Mouse (Mus musculus) left cerebral cortex, postnatal 14 days (tissue): ENCODE results near the gene Gm49378. TPM values are rescaled to one million over a fixed set of nuclear protein-coding genes. Genes with fewer than 3 reads are reported as not detected.

ENCODE experiments used
- total RNA-seq, 2 experiments: library from RNA; stranded (reverse); gene quantifications; 2 replicates each; pipeline ENCODE4 v1.2.3; 2021

Gm49378 gene
- total RNA-seq, 2 experiments from 2014 or later, result 4.8 to 8.1 TPM

Other genes with a start within 250 kb of the Gm49378 start
- 10 to 100 TPM; 11.7 to 16.0 TPM for gene Dhrs4, start 159.1 kb downstream of the Gm49378 start, total RNA-seq
- 10 to 100 TPM; 53.5 to 70.2 TPM for gene Carmil3, start 147.2 kb downstream of the Gm49378 start, total RNA-seq
- gene Cpne6, start 127.5 kb downstream of the Gm49378 start, total RNA-seq, result 100 to 1,000 TPM; 184 to 205 TPM
- gene Nrl, start 112.9 kb downstream of the Gm49378 start, total RNA-seq, result under 1 TPM; 0.33 to 0.61 TPM
- 10 to 100 TPM; 18.6 to 19.5 TPM for gene Pck2, start 97.6 kb downstream of the Gm49378 start, total RNA-seq
- 10 to 100 TPM; 75.3 to 78.4 TPM for gene Dcaf11, start 77.9 kb downstream of the Gm49378 start, total RNA-seq
- gene A730061H03Rik, start 77.5 kb downstream of the Gm49378 start, total RNA-seq, result not detected
- gene Fitm1, start 62.3 kb downstream of the Gm49378 start, total RNA-seq, result not detected
- 10 to 100 TPM; 44.9 to 56.5 TPM for gene Psme1, start 59.8 kb downstream of the Gm49378 start, total RNA-seq
- 10 to 100 TPM; 38.7 to 45.5 TPM for gene Emc9, start 52.6 kb downstream of the Gm49378 start, total RNA-seq
- gene Psme2, start 46.8 kb downstream of the Gm49378 start, total RNA-seq, result 10 to 100 TPM; 48.1 to 49.0 TPM
- gene Rnf31, start 46.2 kb downstream of the Gm49378 start, total RNA-seq, result 10 to 100 TPM; 26.0 to 29.5 TPM
- 1 to 10 TPM; 8.0 to 8.4 TPM for gene Irf9, start 34.3 kb downstream of the Gm49378 start, total RNA-seq
- 1 to 10 TPM; 2.1 to 3.4 TPM for gene Rec8, start 19.9 kb downstream of the Gm49378 start, total RNA-seq
- gene Ipo4, start 1.9 kb downstream of the Gm49378 start, total RNA-seq, result 100 to 1,000 TPM; 123 to 171 TPM
- 10 to 100 TPM; 42.1 to 42.2 TPM for gene Tm9sf1, start 5.9 kb upstream of the Gm49378 start, total RNA-seq
- gene Tssk4, start 12.3 kb upstream of the Gm49378 start, total RNA-seq, result under 1 TPM; 0.74 to 0.92 TPM
- gene Mdp1, start 22.6 kb upstream of the Gm49378 start, total RNA-seq, result 10 to 100 TPM; 37.8 to 42.6 TPM
- 10 to 100 TPM; 22.7 to 24.6 TPM for gene Gmpr2, start 34.0 kb upstream of the Gm49378 start, total RNA-seq
- gene Nedd8, start 34.2 kb upstream of the Gm49378 start, total RNA-seq, result 100 to 1,000 TPM; 305 to 339 TPM
- gene Tinf2, start 43.9 kb upstream of the Gm49378 start, total RNA-seq, result 10 to 100 TPM; 14.8 to 16.0 TPM
- gene Tgm1, start 76.0 kb upstream of the Gm49378 start, total RNA-seq, result under 1 TPM in 1 of 2 experiments, not detected in 1; 0.25 TPM
- 10 to 100 TPM; 44.2 to 45.4 TPM for gene Rabggta, start 84.4 kb upstream of the Gm49378 start, total RNA-seq
- gene Dhrs1, start 107.8 kb upstream of the Gm49378 start, total RNA-seq, result 100 to 1,000 TPM in 1 of 2 experiments, 10 to 100 TPM in 1; 99.8 to 104 TPM
- 10 to 100 TPM; 13.4 to 13.9 TPM for gene Nop9, start 107.8 kb upstream of the Gm49378 start, total RNA-seq
- gene Cideb, start 120.6 kb upstream of the Gm49378 start, total RNA-seq, result under 1 TPM; 0.68 to 0.93 TPM
- gene Ltb4r2, start 123.5 kb upstream of the Gm49378 start, total RNA-seq, result under 1 TPM; 0.22 to 0.42 TPM
- under 1 TPM; 0.24 to 0.40 TPM for gene Ltb4r1, start 128.1 kb upstream of the Gm49378 start, total RNA-seq
- 1 to 10 TPM; 5.1 to 6.6 TPM for gene Adcy4, start 146.2 kb upstream of the Gm49378 start, total RNA-seq
- gene Ripk3, start 151.0 kb upstream of the Gm49378 start, total RNA-seq, result 1 to 10 TPM in 1 of 2 experiments, under 1 TPM in 1; 0.83 to 1.0 TPM
- 1 to 10 TPM; 3.0 to 4.0 TPM for gene Nfatc4, start 185.2 kb upstream of the Gm49378 start, total RNA-seq
- 1 to 10 TPM; 8.8 to 9.7 TPM for gene Nynrin, start 216.1 kb upstream of the Gm49378 start, total RNA-seq
- gene Cbln3, start 246.5 kb upstream of the Gm49378 start, total RNA-seq, result 1 to 10 TPM in 1 of 2 experiments, under 1 TPM in 1; 0.23 to 1.1 TPM
- gene Khnyn, start 247.1 kb upstream of the Gm49378 start, total RNA-seq, result 10 to 100 TPM; 10.4 to 10.8 TPM